Mouse (Mus musculus) liver, adult 2 months (tissue): ENCODE results near the gene Pla2g4f.
A peak's percentile ranks its signal among the peaks of the same experiment; 100 is the strongest.

ENCODE experiments used
- CTCF ChIP-seq: fragments of 200-500 bp; IDR thresholded peaks from 2 replicates; pipeline ENCODE4 v1.5.1; 2011; ENCODE audit warnings: low read depth, low read length, control low read depth
- POLR2A ChIP-seq: fragments of 200-500 bp; IDR thresholded peaks from 2 replicates; pipeline ENCODE4 v1.6.1; 2011; ENCODE audit warnings: low read length, control low read depth; ENCODE audit not compliant: insufficient read depth; ENCODE audit errors: extremely low read depth

DNA sequence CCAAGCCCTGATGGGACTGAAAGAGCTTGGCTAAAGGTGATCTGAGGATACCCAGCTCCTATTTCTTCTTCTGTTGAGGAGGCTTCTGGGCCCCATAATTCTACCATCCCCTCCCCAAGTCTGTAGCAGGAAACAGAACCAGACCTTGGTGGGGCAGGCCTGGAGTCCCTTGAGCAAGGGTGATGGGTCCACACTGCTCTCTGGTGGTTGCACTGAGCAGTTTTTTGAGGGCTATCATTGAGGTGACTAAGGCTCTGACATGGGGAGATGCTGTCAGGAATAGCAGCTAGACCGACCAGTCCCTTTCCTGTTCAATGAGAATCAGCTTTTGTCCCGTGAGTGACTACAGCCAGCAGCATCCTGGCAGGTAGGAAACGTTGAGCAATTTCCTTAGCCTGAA lies 32.7 kb downstream of the Pla2g4f start:
- TF ChIP-seq POLR2A (no peak), CTCF (0 out of 2 replicates have a peak, but pooled peaks have one; percentile 2)
